Mouse (Mus musculus) layer of hippocampus, adult 2 months (tissue): ENCODE measurements at regions not wholly inside any gene's neighbourhood (a gene's known extent, or its start where the extent isn't known, plus 50 kb on each side); places are given as distances from the start of the nearest gene placed in this dataset.

ENCODE experiments used
- DNase-seq, 2 experiments: peaks; one replicate each; pipeline ENCODE4 v3.0.0; 2022; ENCODE audit warnings: low spot score in 2 of 2
- H3K27ac ChIP-seq: fragments of 200-600 bp; 2 replicates; pipeline ENCODE4 v1.8.1; 2022
- H3K4me3 ChIP-seq: fragments of 200-600 bp; 2 replicates; pipeline ENCODE4 v1.8.1; 2022; ENCODE audit warnings: mild to moderate bottlenecking
- CTCF ChIP-seq: fragments of 200-600 bp; conservative IDR thresholded peaks from 2 replicates; pipeline ENCODE4 v1.8.1; 2022; ENCODE audit warnings: antibody characterized with exemption, mild to moderate bottlenecking, moderate library complexity

DNA sequence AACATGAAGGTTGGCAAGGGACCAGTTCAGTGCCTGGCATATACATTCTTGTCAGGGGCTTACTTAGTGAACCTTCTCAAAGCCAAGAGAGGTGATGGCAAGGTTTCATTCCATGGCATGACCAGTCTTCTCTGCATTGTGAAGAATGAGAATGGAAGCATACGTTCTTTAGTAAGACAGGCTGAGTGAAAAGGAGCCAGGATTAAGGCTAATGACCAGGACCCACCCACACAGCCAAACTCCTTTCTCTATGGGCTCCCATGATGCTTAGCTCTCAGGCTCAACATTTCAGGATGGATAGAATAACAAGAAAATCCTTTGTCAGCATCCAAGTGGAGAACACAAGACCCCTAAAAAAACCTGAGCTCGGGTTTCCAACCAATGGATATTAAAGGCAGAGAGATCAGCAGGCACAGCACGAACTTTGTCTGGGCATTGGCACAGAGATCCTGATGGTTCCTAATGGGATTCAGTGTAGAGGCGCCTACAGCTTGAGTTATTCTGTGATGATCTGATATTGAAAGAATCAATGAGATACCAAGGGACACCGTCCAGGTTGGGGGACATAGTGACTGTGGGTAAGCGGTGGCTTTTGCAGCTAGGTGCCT lies 265.5 kb downstream of the Maf start:
- no peak for DNase-seq
- TF ChIP-seq CTCF = no peak
- H3K4me3 ChIP-seq = no peak overlapping the region
- H3K27ac ChIP-seq = no peak overlapping the region

DNA sequence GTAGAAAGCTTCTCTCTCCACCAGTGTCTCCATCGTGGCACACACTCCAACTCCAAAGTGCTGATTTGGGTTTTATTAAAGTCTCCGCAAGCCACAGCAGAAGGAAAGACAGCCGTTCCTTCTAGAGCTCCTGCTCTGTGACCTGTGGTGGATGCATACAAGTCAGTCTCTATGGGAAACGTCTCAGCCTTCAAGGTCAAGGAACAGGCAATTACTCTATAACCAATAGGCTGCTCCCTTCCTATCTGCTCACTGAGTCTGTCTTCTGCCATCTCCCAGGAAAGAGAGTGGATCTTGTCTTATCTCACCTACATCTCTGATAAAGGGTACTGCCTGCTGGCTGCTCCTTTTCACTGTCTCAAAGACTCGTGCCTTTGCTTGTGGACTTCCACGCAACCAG lies 266.3 kb downstream of the Maf start:
- no peak overlapping the region for H3K4me3 ChIP-seq
- TF ChIP-seq CTCF = no peak

GRCm38 (mm10) chr8:115440151-115440550 lies 267.4 kb downstream of the Maf start:
- Histone ChIP-seq H3K27ac (no peak overlapping the region), H3K4me3 (no peak overlapping the region)
- DNase-seq = no peak
- TF ChIP-seq CTCF = no peak

More for the DNA sequence above, 266.3 kb downstream of the Maf start:
- no peak overlapping the region for H3K27ac ChIP-seq
- DNase-seq = no peak

DNA sequence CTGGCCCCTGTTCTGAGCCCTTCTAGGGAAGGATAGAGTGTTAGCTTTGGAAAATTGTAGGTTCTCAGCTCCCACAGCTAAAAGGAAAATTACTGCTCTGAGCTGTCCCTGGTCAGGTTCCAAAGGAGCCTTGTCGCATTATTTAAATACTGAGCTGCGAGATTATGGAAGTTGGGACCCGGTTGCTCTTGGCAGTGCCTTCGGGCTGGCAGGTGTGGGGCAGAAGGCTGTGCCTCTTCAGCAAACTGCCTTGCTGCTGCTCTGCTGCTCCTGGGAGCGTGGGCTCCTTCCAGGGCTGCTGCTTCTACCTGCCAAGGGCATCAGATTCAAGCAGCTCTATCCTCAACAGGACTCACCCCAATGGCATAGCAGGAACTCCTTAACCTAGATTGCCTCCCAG lies 268.1 kb downstream of the Maf start:
- no peak for DNase-seq
- TF ChIP-seq CTCF = no peak
- H3K4me3 ChIP-seq = no peak overlapping the region
- H3K27ac ChIP-seq = no peak overlapping the region

DNA sequence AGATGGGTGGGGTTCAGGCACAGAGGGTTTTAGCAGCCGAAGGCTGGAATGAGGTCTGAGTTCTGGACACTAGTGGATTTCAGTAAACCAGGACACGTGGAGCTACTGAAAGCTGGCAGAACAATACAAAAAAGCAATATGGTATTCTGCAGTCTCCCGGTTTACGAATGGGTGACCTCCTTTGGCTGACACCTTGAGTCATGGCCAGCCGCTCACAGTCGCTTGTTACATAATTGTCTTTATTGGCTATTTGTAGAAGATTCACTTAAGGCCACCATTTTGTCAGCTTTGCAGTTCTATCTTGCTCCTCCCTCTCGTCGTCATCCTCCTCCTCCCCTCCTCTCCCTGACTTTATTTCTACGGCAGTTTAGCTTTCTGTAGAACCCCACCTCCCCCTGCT lies 269.6 kb downstream of the Maf start:
- no peak overlapping the region for H3K27ac ChIP-seq
- H3K4me3 ChIP-seq = no peak overlapping the region
- no peak for DNase-seq
- TF ChIP-seq CTCF = no peak

GRCm38 (mm10) chr8:115436356-115436721 lies 271.3 kb downstream of the Maf start:
- DNase-seq = no peak
- no peak for TF ChIP-seq CTCF
- H3K4me3 ChIP-seq = no peak overlapping the region
- no peak overlapping the region for H3K27ac ChIP-seq

DNA sequence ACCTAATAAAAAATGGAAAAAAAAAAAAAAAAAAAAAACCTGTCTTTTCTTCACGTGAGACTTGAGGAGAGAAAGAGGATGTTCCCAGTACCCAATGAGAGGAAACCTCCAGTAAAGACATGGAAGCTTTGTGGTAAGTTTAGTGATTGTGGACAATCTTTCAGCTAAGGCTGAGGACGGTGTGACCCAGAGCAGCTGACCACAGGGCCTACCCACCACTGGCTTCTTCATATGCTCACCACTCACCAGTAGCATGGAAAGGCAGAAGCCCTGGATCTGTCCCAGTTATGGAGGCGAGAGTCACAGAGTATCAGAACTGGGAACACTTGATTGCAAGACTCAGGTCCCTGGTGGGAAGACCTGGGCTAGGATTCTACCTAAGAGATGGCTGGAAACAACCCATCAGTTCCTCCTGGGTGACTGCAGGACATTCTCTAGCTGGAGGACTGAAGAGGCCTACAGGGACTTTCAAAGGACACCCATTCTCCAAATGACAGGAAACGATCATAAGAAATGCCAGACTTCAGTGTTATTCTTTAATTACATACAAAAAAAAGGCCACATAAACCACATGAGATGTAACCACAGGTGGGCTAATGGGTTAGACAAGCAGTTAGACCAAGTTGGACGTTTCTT lies 271.8 kb downstream of the Maf start:
- Histone ChIP-seq H3K27ac (no peak overlapping the region), H3K4me3 (no peak overlapping the region)
- TF ChIP-seq CTCF = no peak
- DNase-seq = no peak

DNA sequence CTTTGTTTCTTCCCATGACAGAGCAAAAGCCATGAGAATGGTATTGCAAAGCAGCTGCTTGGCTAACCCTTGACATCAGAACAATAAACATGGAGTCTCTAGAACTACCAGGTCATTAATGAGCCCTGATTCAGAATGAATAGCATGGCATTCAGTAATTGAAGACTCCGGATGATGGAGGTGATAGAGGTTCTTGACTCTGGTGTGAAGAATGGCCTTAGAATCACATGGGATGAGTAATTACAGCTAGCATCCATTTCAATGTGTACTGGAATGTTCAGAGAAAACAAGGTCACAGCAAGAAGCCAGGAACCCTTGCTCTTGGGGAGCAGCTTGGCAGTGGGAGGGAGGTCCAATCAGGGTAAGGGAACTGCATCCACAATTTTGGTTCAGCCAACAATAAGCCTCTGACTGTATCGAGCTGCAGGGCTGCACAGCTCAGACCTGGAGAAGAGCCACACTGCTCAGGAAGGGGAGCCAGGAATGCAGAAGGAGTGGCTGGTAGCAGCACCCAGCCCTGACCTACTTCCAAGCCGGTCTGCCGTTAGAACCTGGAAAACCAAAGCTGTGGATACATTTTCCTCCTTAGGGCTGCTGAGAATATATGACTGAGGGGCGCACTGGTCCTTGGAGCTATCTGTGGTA lies 275.1 kb downstream of the Maf start:
- H3K4me3 ChIP-seq = no peak overlapping the region
- H3K27ac ChIP-seq = no peak overlapping the region
- no peak for DNase-seq
- TF ChIP-seq CTCF = no peak

GRCm38 (mm10) chr8:115430793-115431192 lies 276.8 kb downstream of the Maf start:
- no peak for TF ChIP-seq CTCF
- Histone ChIP-seq H3K4me3 (no peak overlapping the region), H3K27ac (no peak overlapping the region)
- no peak for DNase-seq

DNA sequence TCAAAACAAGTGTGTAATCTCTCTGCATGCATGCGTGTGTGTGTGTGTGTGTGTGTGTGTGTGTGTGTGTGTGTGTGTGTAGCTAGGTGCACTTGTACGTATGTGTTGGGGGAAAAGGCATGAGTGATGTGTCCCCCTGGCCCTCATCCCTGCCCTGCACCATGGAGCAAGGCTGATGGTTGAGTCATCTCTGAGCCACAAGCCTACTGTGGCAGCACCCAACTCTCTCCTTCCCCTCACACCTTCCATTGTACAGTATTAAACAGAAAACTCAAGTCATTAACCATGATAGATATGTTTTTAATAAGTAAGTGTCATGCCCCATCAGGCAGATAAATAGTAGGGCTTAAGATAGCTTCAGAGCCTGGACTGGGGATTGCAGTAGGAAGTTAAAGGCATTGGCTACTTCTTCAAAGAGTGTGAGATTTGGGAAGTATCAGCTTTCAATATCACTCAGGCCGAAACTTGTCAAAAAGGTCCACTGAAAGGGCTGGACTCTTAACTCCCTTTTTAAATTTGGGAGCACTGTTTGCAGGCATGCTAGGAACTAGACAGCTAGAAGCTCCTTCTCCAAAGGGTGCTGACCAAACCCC lies 278.2 kb downstream of the Maf start:
- Histone ChIP-seq H3K27ac (no peak overlapping the region), H3K4me3 (no peak overlapping the region)
- DNase-seq = no peak
- TF ChIP-seq CTCF = no peak

- Histone ChIP-seq H3K27ac (no peak overlapping the region), H3K4me3 (no peak overlapping the region)
- 0 out of 2 replicates have a peak, but pooled peaks have one; percentile 3 for TF ChIP-seq CTCF
- DNase-seq = peak; percentile 60 to 74
These were observed 278.9 kb downstream of the Maf start for GRCm38 (mm10) chr8:115428528-115429290.

- no peak for TF ChIP-seq CTCF
- no peak overlapping the region for H3K27ac ChIP-seq
- no peak for DNase-seq
- H3K4me3 ChIP-seq = no peak overlapping the region
These were observed 279.6 kb downstream of the Maf start for GRCm38 (mm10) chr8:115428022-115428421.

DNA sequence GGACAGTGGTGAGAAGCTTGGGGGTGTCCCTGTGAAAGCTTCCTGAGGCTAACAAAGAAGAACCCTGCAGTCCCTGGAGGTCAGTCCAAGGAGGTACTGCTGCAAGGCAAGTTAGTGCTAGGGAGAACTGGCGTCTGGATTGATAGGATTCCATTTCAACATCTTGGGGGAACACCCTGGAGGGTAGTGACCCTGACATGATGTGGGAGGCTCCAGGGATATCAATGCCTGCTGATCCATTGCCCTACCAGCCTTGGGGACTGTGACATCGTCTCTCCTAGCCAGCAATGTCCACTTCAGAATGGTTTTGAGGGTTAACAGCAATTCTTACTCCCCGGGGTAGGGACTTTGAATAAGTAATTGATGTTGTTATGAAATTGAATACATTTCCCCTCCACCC lies 280.1 kb downstream of the Maf start:
- no peak for TF ChIP-seq CTCF
- no peak for DNase-seq
- no peak overlapping the region for H3K27ac ChIP-seq

More for the DNA sequence above, 280.1 kb downstream of the Maf start:
- H3K4me3 ChIP-seq = no peak overlapping the region
